Mouse (Mus musculus) adrenal gland, postnatal 36 days (tissue): Measurements from ENCODE around the gene Vps13d. TPM values are rescaled to one million over a fixed set of nuclear protein-coding genes. Genes with fewer than 3 reads are reported as not detected.
A peak's percentile ranks its signal among the peaks of the same experiment; 100 is the strongest.

Source experiments
- DNase-seq, 2 experiments: peaks; one replicate each; pipeline ENCODE4 v3.0.0; 2021; ENCODE audit warnings: mixed read lengths in 1 of 2
- total RNA-seq, 2 experiments: library from RNA; stranded (reverse); gene quantifications; 2 replicates each; pipeline ENCODE4 v1.2.3; 2021

The Vps13d gene
- total RNA-seq, 2 experiments from 2014 or later, result 59.1 to 83.2 TPM

DNA sequence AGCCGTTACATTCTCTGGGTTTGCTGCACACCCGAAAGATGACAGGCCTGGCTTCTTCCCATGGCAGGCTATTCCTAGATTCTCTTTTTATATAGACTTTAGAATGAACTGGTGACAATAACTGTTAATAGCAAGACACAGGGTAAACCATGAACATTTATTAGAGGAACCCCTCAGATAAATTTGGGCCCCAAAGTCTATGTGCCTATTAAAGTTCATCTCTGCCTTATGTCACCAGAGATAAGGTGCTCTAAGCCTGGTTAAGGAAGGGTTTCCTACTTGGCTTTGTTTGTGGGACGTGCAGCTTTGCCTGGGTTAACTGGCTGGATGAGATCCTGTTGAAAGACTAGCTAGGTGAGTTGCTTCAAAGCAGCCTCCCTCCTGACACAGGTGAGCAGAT lies 159.4 kb downstream of the Vps13d start:
- no peak for DNase-seq

DNA sequence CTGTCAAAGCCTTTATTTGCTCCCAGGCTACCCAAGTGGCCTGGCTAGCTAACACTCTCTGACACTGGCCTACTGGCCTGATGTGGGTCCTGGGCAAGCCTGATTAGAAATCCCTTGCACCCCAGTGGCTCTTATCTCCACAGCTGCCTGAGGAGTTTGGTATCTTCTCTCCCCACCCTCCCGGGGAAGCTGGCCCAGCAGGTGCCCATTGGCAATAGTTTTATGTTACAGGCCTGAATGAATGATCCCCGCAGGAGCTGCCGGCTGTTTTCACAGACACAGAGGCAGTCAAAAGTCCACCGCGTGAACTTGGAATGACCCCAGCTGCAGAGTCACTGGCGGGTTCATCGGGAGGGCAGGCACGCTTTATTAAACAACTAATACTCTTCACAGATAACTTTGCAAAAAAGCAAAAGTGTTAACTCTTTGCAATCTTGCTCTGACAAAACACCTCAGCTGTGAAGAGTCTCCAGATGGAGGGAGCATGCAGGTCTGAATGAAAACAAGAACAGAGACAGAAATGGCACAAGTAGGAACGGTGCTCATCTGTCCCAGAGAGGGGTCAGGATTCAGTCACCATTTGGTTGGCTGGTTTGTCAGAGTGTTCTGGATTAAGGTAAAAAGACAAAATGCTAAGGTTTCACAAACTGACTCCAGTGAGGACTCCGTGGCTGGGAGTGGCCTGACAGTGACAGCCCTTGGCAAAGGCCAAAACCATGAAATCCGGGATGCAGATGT lies 160.1 kb downstream of the Vps13d start:
- DNase-seq, result peak in 1 of 2 experiments; percentile 33

DNA sequence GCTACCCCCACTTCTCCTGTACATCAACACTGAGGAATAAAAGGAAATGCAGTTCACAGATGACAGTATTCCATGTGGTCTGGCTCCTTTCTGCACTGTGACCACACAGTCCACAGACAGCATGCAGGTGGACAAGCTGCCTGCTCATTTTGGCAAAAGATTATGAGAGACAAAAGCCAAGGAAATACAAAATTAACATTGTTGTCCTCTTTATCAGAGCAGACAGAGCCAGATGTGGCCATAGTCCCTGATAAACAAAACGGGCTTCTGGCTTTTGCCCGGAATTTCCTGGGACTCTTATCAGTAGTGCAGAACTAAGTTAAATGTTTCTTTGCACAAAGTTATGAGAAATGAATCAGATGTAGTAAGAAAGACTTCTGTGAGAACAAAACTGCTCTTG lies 161.4 kb downstream of the Vps13d start:
- no peak for DNase-seq

DNA sequence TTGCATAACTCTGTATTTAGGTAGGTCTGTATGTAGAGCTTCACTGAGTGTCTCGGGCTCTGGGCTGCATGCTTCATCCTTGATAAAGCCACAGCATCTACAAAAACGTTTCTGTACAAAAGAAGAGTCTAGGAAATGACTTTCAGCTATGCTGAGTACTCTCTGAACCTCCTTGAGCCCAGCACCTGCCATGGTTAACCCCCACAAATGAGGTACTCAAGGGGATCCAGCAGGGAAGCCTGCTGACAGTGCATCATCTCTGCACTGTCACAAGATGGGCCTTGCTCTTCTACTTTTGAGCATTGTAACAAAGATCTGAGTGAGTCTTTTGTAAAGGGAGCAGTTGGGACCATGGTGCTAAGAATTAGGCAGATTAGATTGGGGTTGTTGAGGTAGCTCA lies 162.2 kb downstream of the Vps13d start:
- no peak for DNase-seq

DNA sequence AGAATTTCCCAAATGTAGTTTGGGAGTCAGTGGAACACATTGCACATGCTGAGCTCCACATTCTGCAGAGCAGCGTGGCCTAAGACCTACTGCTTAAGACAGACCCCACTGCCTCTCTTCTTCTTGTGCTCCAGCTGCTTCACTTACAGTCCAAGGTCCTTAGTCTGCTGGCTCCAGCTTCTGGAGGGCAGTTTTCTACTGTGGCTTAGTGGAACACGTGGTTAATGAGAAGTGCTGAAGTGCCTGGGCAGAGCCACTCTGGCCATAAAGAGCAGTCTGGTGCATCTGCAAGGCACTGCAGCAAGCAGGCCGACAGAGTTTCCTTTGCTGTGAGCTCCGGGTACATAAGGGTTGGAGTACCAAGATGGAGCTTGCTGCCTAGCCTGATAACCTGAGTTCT lies 163.3 kb downstream of the Vps13d start:
- DNase-seq, result no peak

DNA sequence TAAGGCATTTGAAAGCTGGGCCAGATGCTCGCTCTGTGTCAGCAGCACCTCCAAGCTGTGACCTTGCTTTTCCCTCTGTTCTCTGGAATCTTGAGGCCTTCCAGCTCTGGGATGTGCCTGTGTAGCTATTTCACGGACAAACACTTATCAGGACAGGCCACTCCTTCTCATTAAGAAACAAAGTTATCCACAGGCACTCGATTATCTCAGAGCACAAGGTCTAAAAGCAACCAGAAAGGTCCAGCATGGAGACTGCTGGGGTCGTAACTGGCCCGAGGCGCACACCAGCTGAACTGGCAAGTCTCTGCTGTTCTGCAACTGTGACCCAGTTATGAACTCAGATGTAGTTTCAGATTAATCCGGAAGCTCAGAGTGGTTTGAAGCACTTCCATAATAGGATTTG lies 168.4 kb downstream of the Vps13d start:
- peak; percentile 37 to 45 for DNase-seq

DNA sequence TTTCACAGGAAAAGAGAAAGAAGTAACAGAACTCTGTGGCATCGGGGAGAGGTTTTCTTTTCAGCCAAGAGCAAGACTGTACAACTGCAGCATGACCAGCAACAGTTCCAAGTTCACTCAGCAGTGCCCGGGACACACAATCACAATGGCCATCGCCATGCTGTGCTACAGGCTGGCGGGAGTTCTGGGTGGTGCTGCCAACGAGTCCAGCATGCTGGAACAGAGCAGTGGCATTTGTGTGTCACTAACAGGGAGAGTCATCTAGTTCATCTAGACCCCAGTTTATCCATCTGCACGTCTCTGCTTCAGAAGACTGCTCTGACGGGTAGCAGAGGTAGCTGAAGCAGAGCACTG lies 169.4 kb downstream of the Vps13d start:
- peak in 1 of 2 experiments; percentile 39 for DNase-seq

DNA sequence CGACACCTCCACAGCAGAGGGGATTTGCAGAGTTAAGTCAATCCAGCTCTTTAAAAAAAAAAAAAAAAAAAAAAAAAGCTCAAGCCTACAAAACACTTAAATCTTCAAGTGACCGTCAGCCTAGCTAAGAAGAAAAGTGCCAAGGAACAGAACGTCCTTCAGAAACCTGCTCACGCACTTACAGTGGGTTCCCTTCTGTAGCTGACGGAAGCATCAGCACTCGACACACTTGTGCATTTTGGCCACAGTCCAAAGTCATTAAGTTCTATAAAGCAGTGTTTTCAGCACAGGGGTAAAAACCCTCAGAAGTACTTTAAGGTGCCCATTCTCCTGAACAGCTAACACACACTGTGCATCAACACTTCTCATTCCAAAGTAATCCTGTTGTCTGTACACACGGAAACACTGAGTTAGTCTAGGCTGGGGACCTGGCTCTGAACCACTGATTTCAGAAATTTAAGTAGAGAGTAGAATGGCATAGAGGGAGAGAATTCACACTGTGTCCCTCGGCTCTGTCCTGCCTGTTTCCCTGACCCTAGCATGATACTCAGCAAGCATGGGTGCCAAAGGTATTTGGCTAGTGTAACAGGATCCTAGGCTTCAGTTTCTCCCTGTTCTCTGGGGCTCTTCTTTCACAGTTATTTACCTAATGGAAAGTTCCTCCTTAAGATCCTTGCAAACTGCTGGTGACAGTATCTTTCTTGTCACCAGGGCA lies 170.0 kb downstream of the Vps13d start:
- DNase-seq, result no peak

DNA sequence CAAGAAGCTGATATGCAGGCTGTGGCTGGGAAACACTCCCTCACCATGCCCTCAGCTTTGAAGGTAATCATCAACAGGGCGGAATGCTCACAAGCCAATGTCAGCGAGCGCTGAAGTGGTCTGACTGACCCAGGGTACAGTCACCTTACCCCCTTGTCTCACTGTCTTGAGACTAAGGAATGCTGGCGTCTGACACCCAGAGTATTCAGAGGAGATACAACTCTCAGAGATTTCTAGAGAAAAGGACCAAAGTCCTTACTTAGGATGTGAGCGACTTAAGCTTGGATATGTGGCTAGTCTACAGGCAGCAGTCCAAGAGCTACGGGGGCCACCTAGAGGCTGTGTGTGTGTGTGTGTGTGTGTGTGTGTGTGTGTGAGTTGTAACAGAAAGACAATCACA lies 170.9 kb downstream of the Vps13d start:
- no peak for DNase-seq

DNA sequence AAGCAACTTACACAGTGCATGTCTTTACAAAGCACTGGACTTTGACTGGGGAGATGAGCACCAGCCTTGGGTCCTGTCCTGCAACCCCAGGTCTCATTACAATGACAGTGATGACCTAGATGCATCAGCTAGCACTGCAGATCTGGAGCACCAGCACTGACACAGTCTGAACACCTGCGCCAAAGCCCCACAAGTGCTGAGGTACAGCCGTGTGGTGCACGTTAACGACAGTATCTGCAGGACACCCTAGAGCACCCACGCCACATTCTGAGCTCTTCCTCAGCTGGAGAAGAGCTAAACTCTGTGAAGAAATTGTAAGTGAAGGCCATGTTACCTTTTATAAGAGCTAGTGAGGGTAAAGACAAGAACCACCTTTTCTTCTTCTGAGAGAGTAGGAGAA lies 172.0 kb downstream of the Vps13d start:
- DNase-seq, result no peak

DNA sequence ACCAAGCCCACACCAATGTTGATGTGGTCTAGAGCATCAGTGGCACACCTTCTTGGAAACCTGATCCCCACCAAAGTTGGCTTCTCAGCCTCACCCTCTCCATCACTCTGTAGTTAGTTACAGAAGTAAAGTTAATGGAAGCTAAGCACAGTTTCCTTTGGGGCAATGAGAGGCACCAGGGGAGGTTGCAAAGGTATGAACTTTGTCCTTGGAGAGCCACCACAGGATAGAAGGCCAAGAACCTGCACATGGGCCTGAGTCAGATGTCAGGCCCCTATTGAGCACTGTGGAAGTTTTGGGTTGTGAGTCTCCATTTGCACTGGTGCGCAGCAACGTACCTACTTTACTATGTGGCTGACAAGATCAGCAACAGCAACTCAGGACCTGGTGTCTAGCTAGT lies 172.6 kb downstream of the Vps13d start:
- DNase-seq, result no peak

DNA sequence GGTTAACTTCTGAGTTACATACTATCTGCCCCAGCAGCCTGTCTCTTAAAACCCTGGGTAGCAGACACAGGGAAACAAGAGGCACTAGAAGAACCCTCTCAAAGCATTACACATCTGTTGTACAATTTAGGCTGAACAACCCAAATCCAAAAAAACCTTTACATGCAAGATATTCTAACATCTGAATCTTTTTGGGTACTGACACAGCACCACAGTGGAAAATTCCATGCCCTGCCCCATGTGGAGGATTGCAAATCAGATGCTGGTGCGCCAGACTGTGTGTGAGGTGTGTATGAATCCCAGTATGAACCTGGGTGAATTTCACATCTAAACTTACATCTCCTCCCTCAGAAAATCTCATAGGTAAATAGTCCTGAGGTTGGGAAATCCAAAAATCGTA lies 174.4 kb downstream of the Vps13d start:
- no peak for DNase-seq

DNA sequence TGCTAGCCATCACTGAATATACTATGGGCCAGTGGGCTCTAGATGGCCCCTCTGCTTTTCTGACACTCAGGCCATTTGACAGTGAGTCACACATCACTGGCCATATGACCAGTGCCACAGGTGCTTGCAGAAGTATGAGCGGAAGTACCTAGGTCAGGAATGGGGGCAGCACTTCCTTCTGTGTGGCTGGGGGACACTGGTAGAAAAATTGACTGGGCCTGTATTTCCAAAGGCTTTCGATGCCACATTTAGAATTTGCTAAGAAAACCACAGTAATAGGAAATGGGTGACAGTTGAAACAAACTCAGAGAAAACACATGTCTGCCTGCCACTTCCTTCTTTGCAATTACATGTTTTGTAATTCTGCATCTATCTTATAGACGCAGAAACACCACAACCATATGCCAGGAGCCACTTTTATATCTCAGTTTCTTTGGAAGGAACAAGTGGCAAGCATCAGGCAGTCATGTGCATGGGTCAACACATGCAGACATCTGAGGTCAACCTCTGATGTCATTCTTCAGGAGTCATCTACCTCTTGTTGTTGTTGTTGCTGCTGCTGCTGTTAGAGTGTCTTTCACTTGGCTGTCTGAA lies 175.6 kb downstream of the Vps13d start:
- DNase-seq, result no peak

DNA sequence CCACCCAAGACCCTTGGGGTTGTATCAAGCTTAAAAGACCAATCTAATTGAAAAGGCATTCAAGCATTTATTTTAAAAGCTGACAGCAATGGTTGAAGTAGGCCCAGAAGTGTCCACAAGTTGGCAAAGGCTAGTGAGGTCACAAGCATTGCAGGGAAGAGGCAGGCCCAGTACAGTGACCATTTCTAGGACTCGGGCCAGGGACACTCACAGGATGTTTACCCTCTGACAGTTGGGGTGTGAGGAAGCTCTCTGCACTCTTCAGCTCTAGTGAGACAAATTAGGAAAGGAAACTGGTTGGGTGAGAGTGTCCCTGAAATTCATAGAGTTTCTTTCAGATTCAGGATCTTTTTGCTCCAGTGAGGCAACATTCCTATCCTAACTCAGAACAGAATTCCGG lies 177.1 kb downstream of the Vps13d start:
- DNase-seq, result peak; percentile 73 to 80

DNA sequence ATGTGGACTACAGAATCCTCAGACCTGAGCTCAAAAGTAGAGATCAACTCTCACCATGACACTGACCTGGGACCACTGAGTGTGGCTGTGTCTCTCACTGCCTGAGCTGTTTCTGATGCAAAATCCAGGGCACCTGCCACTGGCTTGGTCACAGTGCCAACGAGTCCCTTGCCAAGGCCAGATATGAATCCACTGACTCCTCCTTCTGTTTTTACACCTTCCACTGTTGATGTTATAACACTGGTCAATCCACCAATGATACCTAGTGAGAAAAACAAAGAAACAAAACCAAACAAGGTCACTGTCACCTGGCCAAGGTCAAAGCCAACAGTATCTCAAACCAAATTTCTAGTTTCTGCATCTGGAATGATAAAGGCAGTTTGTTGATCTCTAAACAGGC lies 178.1 kb downstream of the Vps13d start:
- DNase-seq, result no peak

DNA sequence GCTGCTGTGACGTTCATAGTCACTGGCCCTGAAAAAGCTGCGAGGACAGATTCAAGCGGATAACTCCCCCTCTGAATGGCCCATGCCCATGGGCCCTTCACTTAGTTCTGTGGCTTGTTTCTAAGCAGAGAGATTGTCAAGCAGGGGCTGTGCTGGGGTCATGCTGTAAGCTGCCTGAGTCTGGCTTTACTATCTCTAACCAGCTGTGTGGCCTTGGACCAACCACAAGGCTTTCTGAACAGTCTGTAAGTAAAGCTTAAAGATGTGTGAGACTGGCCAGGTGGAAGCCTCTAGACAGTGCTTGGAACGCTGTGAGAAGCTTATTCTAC lies 180.2 kb downstream of the Vps13d start:
- no peak for DNase-seq

DNA sequence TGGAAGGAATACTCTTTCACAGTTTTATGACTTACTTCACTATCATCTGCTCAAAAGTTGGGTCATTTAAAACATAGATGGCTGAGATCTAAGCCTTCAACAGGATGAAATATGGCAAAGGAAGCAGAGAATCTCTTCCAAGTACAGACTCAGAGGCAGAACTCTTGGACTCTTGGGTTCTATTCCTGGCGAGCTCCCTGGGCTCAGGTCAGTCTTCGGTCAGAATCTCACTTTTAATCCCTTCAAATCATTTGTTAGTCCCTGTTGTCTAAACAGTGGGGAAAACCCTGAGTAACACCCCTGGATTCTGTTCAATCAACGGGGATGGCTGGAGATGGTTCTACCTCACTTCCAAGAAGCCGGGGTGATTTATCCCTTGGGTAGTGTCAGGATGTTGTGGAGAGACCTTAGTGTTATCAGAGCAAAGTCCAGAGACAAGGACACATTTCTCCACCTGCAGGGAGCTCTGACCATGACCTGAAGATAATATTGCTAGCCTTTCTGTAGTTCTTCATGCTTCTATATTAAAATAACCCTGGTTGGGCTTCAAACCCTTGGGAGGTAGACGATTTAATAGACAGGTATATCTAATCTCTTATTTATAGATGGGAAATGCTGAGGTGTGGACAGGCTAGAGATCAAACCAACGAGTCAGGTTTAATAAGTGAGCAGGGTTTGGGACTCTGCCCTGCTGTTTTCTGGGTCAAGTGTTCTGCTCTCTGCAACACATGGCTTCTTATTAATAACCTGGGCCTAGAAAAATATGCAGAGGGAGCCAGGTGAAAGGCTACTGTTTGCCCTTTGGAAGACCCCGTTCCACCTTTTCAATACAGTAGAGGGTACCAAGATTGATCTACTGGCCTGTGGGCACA lies 180.8 kb downstream of the Vps13d start:
- DNase-seq, result no peak

DNA sequence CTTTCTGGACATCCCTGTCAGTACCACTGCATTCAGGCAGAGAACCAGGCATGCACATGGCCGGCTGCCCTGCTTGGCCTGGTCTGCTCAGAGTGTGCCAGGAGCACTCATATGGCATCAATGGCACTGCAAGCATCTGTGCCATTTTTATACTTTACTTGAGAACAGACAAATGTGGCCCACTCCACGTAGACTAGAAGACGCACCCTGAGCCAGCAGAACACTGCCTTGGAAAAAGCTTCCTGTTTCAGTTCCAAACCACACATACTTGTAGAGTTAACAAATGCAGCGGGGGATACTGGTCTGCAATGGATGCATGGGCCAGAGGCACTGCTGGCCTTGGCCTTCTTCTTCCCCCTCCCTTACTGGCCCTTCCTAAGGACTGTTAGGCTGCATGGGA lies 181.6 kb downstream of the Vps13d start:
- DNase-seq, result peak in 1 of 2 experiments; percentile 45

DNA sequence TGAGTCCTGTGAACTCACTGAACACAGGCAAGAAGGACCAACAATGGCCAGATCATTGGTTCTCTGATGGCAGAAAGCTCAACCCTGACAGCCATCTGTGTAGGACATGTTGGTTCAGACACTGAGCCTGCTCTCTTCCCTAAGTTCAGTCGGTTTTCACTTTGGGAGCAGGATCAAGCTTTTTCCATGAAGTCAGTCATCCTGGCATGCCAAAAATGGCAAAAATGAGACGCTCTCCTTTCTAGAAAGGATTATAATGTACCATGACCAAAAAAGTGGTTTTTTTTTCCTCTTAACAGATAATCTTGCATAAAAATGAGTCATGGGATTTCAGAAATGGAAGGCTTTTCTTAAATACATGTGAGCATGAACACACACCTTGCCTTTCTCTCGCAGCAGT lies 183.6 kb downstream of the Vps13d start:
- no peak for DNase-seq

DNA sequence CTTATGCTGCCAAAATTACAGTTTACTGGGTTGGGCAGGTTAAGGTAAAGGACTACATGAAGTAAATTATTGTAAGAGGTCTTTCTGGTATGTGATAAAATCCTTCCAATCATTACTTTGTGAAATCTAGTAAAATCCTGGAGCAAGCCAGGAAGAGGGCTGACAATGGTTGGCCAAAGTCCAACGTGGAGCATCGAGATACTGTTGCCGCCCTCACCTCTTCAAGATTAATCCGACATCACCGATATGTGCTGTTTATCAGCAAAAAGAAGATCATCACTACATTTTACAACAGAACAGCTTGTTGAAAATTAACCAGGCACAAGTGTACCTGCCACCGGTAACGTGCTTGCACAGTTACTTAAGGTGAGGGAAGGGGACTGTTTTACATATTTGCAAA lies 184.9 kb downstream of the Vps13d start:
- no peak for DNase-seq

DNA sequence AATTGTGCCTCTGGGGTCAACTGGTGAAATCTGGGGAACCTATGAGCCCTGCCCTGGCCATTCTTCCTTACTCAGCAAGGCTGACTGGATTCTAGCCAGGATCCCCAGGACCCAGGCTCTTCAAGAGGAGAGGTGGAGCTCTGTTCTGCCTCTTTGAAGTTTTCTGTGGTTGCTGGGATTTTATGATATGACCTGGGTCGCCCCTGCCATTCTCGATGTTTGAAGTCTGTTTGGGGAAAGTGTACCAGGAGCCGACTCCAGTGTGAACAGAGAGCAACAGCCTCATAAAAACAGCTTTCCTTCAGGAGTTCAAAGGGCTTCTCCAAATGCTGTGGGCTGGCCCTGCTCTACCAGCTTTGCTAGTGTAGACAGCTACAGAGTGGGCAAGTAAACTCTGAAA lies 185.4 kb downstream of the Vps13d start:
- DNase-seq, result peak in 1 of 2 experiments; percentile 30

DNA sequence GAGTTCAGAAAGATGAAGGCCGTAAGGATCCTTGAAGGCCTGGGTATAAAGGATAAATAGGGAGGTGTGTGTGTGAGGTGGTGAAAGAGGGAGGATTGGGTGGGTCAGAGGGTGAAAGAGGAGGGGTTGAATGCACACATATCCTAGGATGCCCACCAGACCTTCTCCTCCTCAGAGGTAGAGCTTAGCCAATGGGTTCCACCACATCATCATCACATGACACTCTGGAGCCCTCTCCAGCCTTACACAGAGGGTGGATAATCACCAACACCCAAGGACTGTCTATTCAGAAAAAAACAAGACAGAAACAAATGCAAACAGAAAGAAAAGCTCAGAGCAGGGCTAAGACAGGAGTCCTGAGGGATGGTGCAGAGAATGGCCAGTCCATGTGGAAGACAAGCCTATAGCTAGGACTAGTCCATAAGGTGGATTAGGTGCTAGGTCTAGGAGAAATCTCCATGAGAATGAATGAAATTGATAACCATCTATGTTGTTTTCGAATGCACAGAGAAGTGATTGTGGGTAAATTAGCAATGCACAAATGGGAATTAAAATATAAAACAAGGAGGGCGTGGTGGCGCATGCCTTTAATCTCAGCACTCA lies 188.8 kb downstream of the Vps13d start:
- DNase-seq, result no peak
